Mouse (Mus musculus): ENCODE measurements around the gene Krt90.

Gene Krt90

GRCm38 (mm10) chr15:101508247-101508646 lies 54.5 kb downstream of the Krt90 start:
- DNase-seq (ENCODE audit: low spot score) = no peak

GRCm38 (mm10) chr15:101506896-101507758 lies 55.6 kb downstream of the Krt90 start:
- no peak for DNase-seq (ENCODE audit: low spot score)

All from ovary, postnatal 10 days (tissue).